Mouse (Mus musculus): Measurements from ENCODE around the gene Fbxo10. TPM values are rescaled to one million over a fixed set of nuclear protein-coding genes. Genes with fewer than 3 reads are reported as not detected.
"Not testable (repeated sequence)": the region's sequence is repeated elsewhere in the genome, so short reads cannot be mapped to it uniquely, and the experiment has no call there.

The Fbxo10 gene
- polyA plus RNA-seq, 1 experiment from 2014 or later = 27.3 TPM

GRCm38 (mm10) chr4:44993847-44994246, 90.6 kb downstream of the Fbxo10 start:
- no peak overlapping the region for H3K27ac ChIP-seq (ENCODE audit: low read length)
- no peak overlapping the region for H3K4me2 ChIP-seq (ENCODE audit: low read length)
- H3K4me3 ChIP-seq (replicated peaks; ENCODE audit: low read length) = no peak overlapping the region
- H3K4me1 ChIP-seq (replicated peaks; ENCODE audit: control insufficient read depth, insufficient read depth, low read length) = no peaks in the 10 kb centered on the region
- WGBS = 94% methylated on average over 9 of the region's 9 CpGs
- no peaks in the 10 kb centered on the region for H3K27me3 ChIP-seq (replicated peaks; ENCODE audit: control insufficient read depth, insufficient read depth, low read length)
- H3K9me3 ChIP-seq (ENCODE audit: control insufficient read depth, low read length) = no peaks in the 10 kb centered on the region
- no peak overlapping the region for H3K9ac ChIP-seq (replicated peaks; ENCODE audit: low read depth, low read length)
- H3K36me3 ChIP-seq (ENCODE audit: control insufficient read depth, insufficient read depth) = peaks cover 10% of the 10 kb centered on the region
- no peak for ATAC-seq

GRCm38 (mm10) chr4:44993179-44993578, 91.2 kb downstream of the Fbxo10 start:
- H3K4me3 ChIP-seq (replicated peaks; ENCODE audit: low read length); H3K9ac ChIP-seq (replicated peaks; ENCODE audit: low read depth, low read length); H3K27me3 ChIP-seq (replicated peaks; ENCODE audit: control insufficient read depth, insufficient read depth, low read length); H3K4me2 ChIP-seq (ENCODE audit: low read length); H3K36me3 ChIP-seq (ENCODE audit: control insufficient read depth, insufficient read depth); H3K9me3 ChIP-seq (ENCODE audit: control insufficient read depth, low read length); ATAC-seq; H3K27ac ChIP-seq (ENCODE audit: low read length); H3K4me1 ChIP-seq (replicated peaks; ENCODE audit: control insufficient read depth, insufficient read depth, low read length): not testable (repeated sequence)
- 94% methylated on average over 13 of the region's 14 CpGs for WGBS

GRCm38 (mm10) chr4:44992330-44992729, 92.1 kb downstream of the Fbxo10 start:
- not testable (repeated sequence) for H3K36me3 ChIP-seq (ENCODE audit: control insufficient read depth, insufficient read depth); H3K9ac ChIP-seq (replicated peaks; ENCODE audit: low read depth, low read length); H3K4me1 ChIP-seq (replicated peaks; ENCODE audit: control insufficient read depth, insufficient read depth, low read length); H3K4me3 ChIP-seq (replicated peaks; ENCODE audit: low read length); H3K27me3 ChIP-seq (replicated peaks; ENCODE audit: control insufficient read depth, insufficient read depth, low read length); H3K27ac ChIP-seq (ENCODE audit: low read length); ATAC-seq; H3K4me2 ChIP-seq (ENCODE audit: low read length); H3K9me3 ChIP-seq (ENCODE audit: control insufficient read depth, low read length)
- 93% methylated on average over 11 of the region's 11 CpGs for WGBS

- no peak overlapping the region for H3K4me3 ChIP-seq (replicated peaks; ENCODE audit: low read length)
- WGBS = 94% methylated on average over 5 of the region's 5 CpGs
- H3K4me1 ChIP-seq (replicated peaks; ENCODE audit: control insufficient read depth, insufficient read depth, low read length) = no peaks in the 10 kb centered on the region
- H3K27ac ChIP-seq (ENCODE audit: low read length) = no peak overlapping the region
- peaks cover 12% of the 10 kb centered on the region for H3K36me3 ChIP-seq (ENCODE audit: control insufficient read depth, insufficient read depth)
- H3K27me3 ChIP-seq (replicated peaks; ENCODE audit: control insufficient read depth, insufficient read depth, low read length) = no peaks in the 10 kb centered on the region
- ATAC-seq = no peak
- H3K9ac ChIP-seq (replicated peaks; ENCODE audit: low read depth, low read length) = no peak overlapping the region
- no peak overlapping the region for H3K4me2 ChIP-seq (ENCODE audit: low read length)
- H3K9me3 ChIP-seq (ENCODE audit: control insufficient read depth, low read length) = no peaks in the 10 kb centered on the region
Observed at GRCm38 (mm10) chr4:44990560-44990959, 93.8 kb downstream of the Fbxo10 start.

Other genes starting within 250 kb of the Fbxo10 start
- gene Grhpr, start 103.2 kb downstream of the Fbxo10 start, polyA plus RNA-seq (2015; fragmentation: Nextera tagmentation; extraction: Ambion mirVana) = 19.3 and 20.4 TPM in 2 replicates
- gene Zbtb5, start 72.2 kb downstream of the Fbxo10 start, polyA plus RNA-seq (2015; fragmentation: Nextera tagmentation; extraction: Ambion mirVana) = 47.3 and 50.4 TPM in 2 replicates
- 32.1 and 35.1 TPM in 2 replicates for gene Polr1e, start 66.0 kb downstream of the Fbxo10 start, polyA plus RNA-seq (2015; fragmentation: Nextera tagmentation; extraction: Ambion mirVana)
- 131 and 139 TPM in 2 replicates for gene Tomm5, start 23.5 kb upstream of the Fbxo10 start, polyA plus RNA-seq (2015; fragmentation: Nextera tagmentation; extraction: Ambion mirVana)
- 0.42 and 0.62 TPM in 2 replicates for gene Frmpd1, start 100.3 kb upstream of the Fbxo10 start, polyA plus RNA-seq (2015; fragmentation: Nextera tagmentation; extraction: Ambion mirVana)
- 21.6 and 22.9 TPM in 2 replicates for gene Trmt10b, start 212.5 kb upstream of the Fbxo10 start, polyA plus RNA-seq (2015; fragmentation: Nextera tagmentation; extraction: Ambion mirVana)

All from forebrain, embryonic 16.5 days (tissue).